Mouse (Mus musculus) MEL (cell line): ENCODE results near the gene Unc93b1.

Experiments
- BHLHE40 ChIP-seq: IDR thresholded peaks from 2 replicates; pipeline ENCODE4 v1.6.1; 2012; ENCODE audit warnings: low read depth, mild to moderate bottlenecking, inconsistent platforms, low read length, improper control_type of control experiment, borderline replicate concordance
- CHD2 ChIP-seq: IDR thresholded peaks from 2 replicates; pipeline ENCODE4 v1.6.1; 2011; ENCODE audit warnings: low read length, improper control_type of control experiment
- CTCF ChIP-seq, 3 experiments: IDR thresholded peaks in 2 of 3; conservative IDR thresholded peaks in 1 of 3; 2 replicates each; pipeline ENCODE4 v1.5.1; 2011 to 2012; ENCODE audit warnings: low read length in 3 of 3, low read depth in 2 of 3, mild to moderate bottlenecking in 2 of 3, improper control_type of control experiment in 1 of 3, inconsistent platforms in 1 of 3, mixed read lengths in 1 of 3, moderate library complexity in 1 of 3; ENCODE audit not compliant: control insufficient read depth in 1 of 3, insufficient read depth in 1 of 3, poor library complexity in 1 of 3, severe bottlenecking in 1 of 3
- E2F4 ChIP-seq: IDR thresholded peaks from 2 replicates; pipeline ENCODE4 v1.6.1; 2011; ENCODE audit warnings: low read depth, low read length, improper control_type of control experiment, borderline replicate concordance
- GATA1 ChIP-seq: IDR thresholded peaks from 2 replicates; pipeline ENCODE4 v1.6.1; 2011; ENCODE audit warnings: low read depth, low read length, improper control_type of control experiment
- NRF1 ChIP-seq: IDR thresholded peaks from 2 replicates; pipeline ENCODE4 v1.6.1; 2014; ENCODE audit warnings: low read depth, mild to moderate bottlenecking, inconsistent platforms, low read length, improper control_type of control experiment, moderate library complexity; ENCODE audit not compliant: poor library complexity, insufficient read depth, severe bottlenecking
- POLR2A ChIP-seq, 2 experiments: IDR thresholded peaks; 2 replicates each; pipeline ENCODE4 v1.6.1; 2011 to 2012; ENCODE audit warnings: low read length in 2 of 2, mild to moderate bottlenecking in 2 of 2, control low read depth in 1 of 2, improper control_type of control experiment in 1 of 2, low read depth in 1 of 2, moderate library complexity in 1 of 2; ENCODE audit not compliant: control insufficient read depth in 1 of 2, insufficient read depth in 1 of 2, poor library complexity in 1 of 2
- SMC3 ChIP-seq: IDR thresholded peaks from 2 replicates; pipeline ENCODE4 v1.6.1; 2011; ENCODE audit warnings: low read depth, low read length, improper control_type of control experiment
- TBP ChIP-seq: IDR thresholded peaks from 2 replicates; pipeline ENCODE4 v1.8.0; 2011; ENCODE audit warnings: low read depth, low read length, improper control_type of control experiment
- UBTF ChIP-seq: IDR thresholded peaks from 2 replicates; pipeline ENCODE4 v1.6.1; 2012; ENCODE audit warnings: low read depth, mild to moderate bottlenecking, inconsistent platforms, low read length, improper control_type of control experiment, moderate library complexity, borderline replicate concordance; ENCODE audit not compliant: insufficient read depth
- USF1 ChIP-seq: IDR thresholded peaks from 2 replicates; pipeline ENCODE4 v1.6.1; 2014; ENCODE audit warnings: low read depth, mild to moderate bottlenecking, inconsistent platforms, low read length, improper control_type of control experiment, moderate library complexity
- ZC3H11A ChIP-seq: IDR thresholded peaks from 2 replicates; pipeline ENCODE4 v1.6.1; 2012; ENCODE audit warnings: low read depth, mild to moderate bottlenecking, inconsistent platforms, low read length, improper control_type of control experiment

GRCm38 (mm10) chr19:3896208-3896607, 38.8 kb upstream of the Unc93b1 start:
- TF ChIP-seq USF1 = no peak
- TF ChIP-seq SMC3 = no peak
- TF ChIP-seq POLR2A (IDR thresholded peaks at IDR 0.05; ENCODE audit: control insufficient read depth in 1 of 2, insufficient read depth in 1 of 2, low read depth in 1 of 2, low read length in 2 of 2, poor library complexity in 1 of 2) = no peak
- TF ChIP-seq E2F4 = no peak
- no peak for TF ChIP-seq CTCF (IDR thresholded peaks at IDR 0.05 in 2 of 3, conservative IDR thresholded peaks at IDR 0.05 in 1 of 3; ENCODE audit: control insufficient read depth in 1 of 3, insufficient read depth in 1 of 3, low read depth in 2 of 3, low read length in 3 of 3, poor library complexity in 1 of 3, severe bottlenecking in 1 of 3)
- TF ChIP-seq UBTF = no peak
- no peak for TF ChIP-seq GATA1
- no peak for TF ChIP-seq ZC3H11A
- TF ChIP-seq TBP = no peak
- TF ChIP-seq NRF1 = no peak
- TF ChIP-seq BHLHE40 = no peak
- no peak for TF ChIP-seq CHD2
